ENCODE assay signal across 8 mouse cellular contexts in genomic region chr10:81393456-81394063, GRCm38 (mm10). TPM values are rescaled to one million over a fixed set of nuclear protein-coding genes. Genes with fewer than 3 reads are reported as not detected.
DNase-seq lines count a peak whose midpoint lies in the region; ATAC-seq and TF ChIP-seq lines count a peak whose summit lies in the region.

No protein-coding gene starts in this region.

- intact Hi-C loops in heart, adult 2 months (cut with DNase I): no loop called here

- peak overlapping the region; percentile 74 for H3K4me2 ChIP-seq in heart, embryonic 12.5 days
- peak overlapping the region; percentile 38 for H3K4me2 ChIP-seq in midbrain, embryonic 12.5 days (replicated peaks)

- peak; percentile 54 to 68 for DNase-seq in heart, adult 2 months
- no peak for DNase-seq in heart, adult 9 months (ENCODE audit: low spot score in 2 of 2)
- DNase-seq in kidney, postnatal 14 days: peak; percentile 66
- DNase-seq in right cerebral cortex, postnatal 10 days (ENCODE audit: low spot score in 2 of 2): no peak
- no peak for DNase-seq in testis, postnatal 14 days (ENCODE audit: low spot score)
- no peak for DNase-seq in layer of hippocampus, adult 9-11 months

- WGBS in heart, adult 2 months: 7% methylated on average over 19 of the region's 19 CpGs
- WGBS in heart, embryonic 12.5 days: 6% methylated on average over 19 of the region's 19 CpGs
- WGBS in midbrain, embryonic 12.5 days: 9% methylated on average over 19 of the region's 19 CpGs

- H3K9me3 ChIP-seq in heart, embryonic 12.5 days (replicated peaks): no peaks in the 10 kb centered on the region
- no peaks in the 10 kb centered on the region for H3K9me3 ChIP-seq in midbrain, embryonic 12.5 days

- TF ChIP-seq CTCF in heart, adult 2 months (IDR thresholded peaks at IDR 0.05): no peak

- peak overlapping the region; percentile 53 for H3K9ac ChIP-seq in heart, adult 2 months (ENCODE audit: low read depth, low read length)
- H3K9ac ChIP-seq in heart, embryonic 12.5 days: peak overlapping the region; percentile 66
- peak overlapping the region; percentile 46 for H3K9ac ChIP-seq in midbrain, embryonic 12.5 days (replicated peaks)

- no peak for ATAC-seq in heart, embryonic 12.5 days (ENCODE audit: insufficient number of reproducible peaks, low FRiP score)
- no peak for ATAC-seq in midbrain, embryonic 12.5 days (ENCODE audit: low FRiP score, low read depth)

- TF ChIP-seq EP300 in heart, adult 2 months (IDR thresholded peaks at IDR 0.05; ENCODE audit: insufficient read depth, low read depth, low read length): no peak

- no peaks in the 10 kb centered on the region for H3K36me3 ChIP-seq in heart, adult 2 months (ENCODE audit: control insufficient read depth, insufficient read depth, low read length)
- peaks cover 21% of the 10 kb centered on the region for H3K36me3 ChIP-seq in heart, embryonic 12.5 days
- peaks cover 6% of the 10 kb centered on the region for H3K36me3 ChIP-seq in midbrain, embryonic 12.5 days

- H3K79me2 ChIP-seq in heart, adult 2 months (replicated peaks; ENCODE audit: control insufficient read depth, insufficient read depth, low read length): no peaks in the 10 kb centered on the region

- TF ChIP-seq POLR2A in heart, adult 2 months (IDR thresholded peaks at IDR 0.05; ENCODE audit: insufficient read depth, low read depth, low read length): peak; percentile 34; the same call in 1 of the 2 replicates

- H3K27ac ChIP-seq in heart, adult 2 months: peak overlapping the region; percentile 64
- peak overlapping the region; percentile 56; the same call in 1 of the 2 replicates for H3K27ac ChIP-seq in heart, embryonic 12.5 days (ENCODE audit: poor library complexity, severe bottlenecking)
- H3K27ac ChIP-seq in midbrain, embryonic 12.5 days (replicated peaks): no peak overlapping the region

- peak overlapping the region; percentile 33 for H3K4me3 ChIP-seq in heart, adult 2 months
- H3K4me3 ChIP-seq in heart, embryonic 12.5 days: peak overlapping the region; percentile 40
- H3K4me3 ChIP-seq in midbrain, embryonic 12.5 days: peak overlapping the region; percentile 19

- H3K27me3 ChIP-seq in heart, adult 2 months (ENCODE audit: control insufficient read depth, insufficient read depth, low read length): no peaks in the 10 kb centered on the region
- H3K27me3 ChIP-seq in heart, embryonic 12.5 days (replicated peaks): no peaks in the 10 kb centered on the region
- peaks cover 16% of the 10 kb centered on the region; the same call in 1 of the 2 replicates for H3K27me3 ChIP-seq in midbrain, embryonic 12.5 days

- H3K4me1 ChIP-seq in heart, adult 2 months (ENCODE audit: control insufficient read depth, insufficient read depth, low read length): peaks cover 5% of the 10 kb centered on the region
- H3K4me1 ChIP-seq in heart, embryonic 12.5 days (replicated peaks): peaks cover 33% of the 10 kb centered on the region
- H3K4me1 ChIP-seq in midbrain, embryonic 12.5 days: peaks cover 31% of the 10 kb centered on the region

RNA-seq across cellular contexts. Expression of gene Smim24, which starts 0.7 kb away (rescaled TPM):
- 1 to 10 TPM; 2.0 to 2.3 TPM for total RNA-seq in heart, adult 2 months (2021)
- 8.3 and 8.6 TPM in 2 replicates for polyA plus RNA-seq in heart, adult 2 months (2012; rRNA removed)
- polyA plus RNA-seq in heart, embryonic 12.5 days (2016; fragmentation: Nextera tagmentation; extraction: Ambion mirVana): 2.9 and 4.3 TPM in 2 replicates
- polyA plus RNA-seq in midbrain, embryonic 12.5 days (2016; fragmentation: Nextera tagmentation; extraction: Ambion mirVana): 2.1 and 2.8 TPM in 2 replicates

RNA-seq across cellular contexts. Expression of gene Gm48552, which starts 4.8 kb away (rescaled TPM):
- 1 to 10 TPM in 1 of 2 experiments, not detected in 1; 1.2 TPM for total RNA-seq in heart, adult 2 months (2021)
- 0.88 and 1.2 TPM in 2 replicates for polyA plus RNA-seq in heart, adult 2 months (2012; rRNA removed)
- polyA plus RNA-seq in heart, embryonic 12.5 days (2016; fragmentation: Nextera tagmentation; extraction: Ambion mirVana): 1.2 and 1.8 TPM in 2 replicates
- 0.50 and 2.3 TPM in 2 replicates for polyA plus RNA-seq in midbrain, embryonic 12.5 days (2016; fragmentation: Nextera tagmentation; extraction: Ambion mirVana)

RNA-seq across cellular contexts. Expression of gene Gm48551, which starts 9.3 kb away (rescaled TPM):
- 1 to 10 TPM in 1 of 2 experiments, under 1 TPM in 1; 0.73 to 1.9 TPM for total RNA-seq in heart, adult 2 months (2021)
- polyA plus RNA-seq in heart, adult 2 months (2012; rRNA removed): 2.1 and 3.5 TPM in 2 replicates
- polyA plus RNA-seq in heart, embryonic 12.5 days (2016; fragmentation: Nextera tagmentation; extraction: Ambion mirVana): 1.9 and 2.2 TPM in 2 replicates
- 4.2 and 5.5 TPM in 2 replicates for polyA plus RNA-seq in midbrain, embryonic 12.5 days (2016; fragmentation: Nextera tagmentation; extraction: Ambion mirVana)

RNA-seq across cellular contexts. Expression of gene Dohh, which starts 9.3 kb away (rescaled TPM):
- 10 to 100 TPM; 46.6 to 53.8 TPM for total RNA-seq in heart, adult 2 months (2021)
- 48.5 and 56.9 TPM in 2 replicates for polyA plus RNA-seq in heart, adult 2 months (2012; rRNA removed)
- 66.7 and 66.9 TPM in 2 replicates for polyA plus RNA-seq in heart, embryonic 12.5 days (2016; fragmentation: Nextera tagmentation; extraction: Ambion mirVana)
- 63.5 and 67.2 TPM in 2 replicates for polyA plus RNA-seq in midbrain, embryonic 12.5 days (2016; fragmentation: Nextera tagmentation; extraction: Ambion mirVana)

RNA-seq across cellular contexts. Expression of gene Fzr1, which starts 15.2 kb away (rescaled TPM):
- total RNA-seq in heart, adult 2 months (2021): 10 to 100 TPM; 29.9 to 31.5 TPM
- 49.3 and 56.1 TPM in 2 replicates for polyA plus RNA-seq in heart, adult 2 months (2012; rRNA removed)
- 96.4 and 99.5 TPM in 2 replicates for polyA plus RNA-seq in heart, embryonic 12.5 days (2016; fragmentation: Nextera tagmentation; extraction: Ambion mirVana)
- polyA plus RNA-seq in midbrain, embryonic 12.5 days (2016; fragmentation: Nextera tagmentation; extraction: Ambion mirVana): 135 and 139 TPM in 2 replicates

Comparison
In these comparisons a context has a peak if more than half of its experiments do, and no peak if none do; other contexts are left out.
1. DNase-seq: peak in heart, adult 2 months (2 of 2) and kidney, postnatal 14 days (single experiment); none in heart, adult 9 months (0 of 2), right cerebral cortex, postnatal 10 days (0 of 2), testis, postnatal 14 days (single experiment) and layer of hippocampus, adult 9-11 months (single experiment).
2. Peak in every context shown above with its lines, with median percentiles within 50 percentile points of each other: H3K4me3 ChIP-seq and H3K9ac ChIP-seq.